Comparison of ENCODE assay signal across 8 mouse cellular contexts in the genomic region with DNA sequence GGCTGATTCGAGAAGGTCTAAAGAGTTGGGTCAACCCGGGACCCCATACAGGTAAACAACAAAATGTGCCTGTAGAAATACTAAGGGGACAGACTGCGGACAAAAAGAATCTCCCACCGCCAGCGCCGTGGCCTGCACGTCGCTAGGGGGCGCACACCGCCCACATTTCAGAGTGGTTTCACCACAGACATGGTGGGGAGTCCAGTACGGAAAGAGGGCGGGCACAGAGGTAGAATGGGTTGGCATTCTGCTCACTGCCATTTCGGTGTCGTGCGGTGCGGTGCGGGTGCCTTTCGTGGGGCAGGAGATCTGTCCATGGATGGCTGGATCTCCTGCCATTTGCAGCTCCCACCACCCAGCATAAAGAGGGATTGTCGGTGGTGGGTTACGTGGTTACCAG. TPM values are rescaled to one million over a fixed set of nuclear protein-coding genes. Genes with fewer than 3 reads are reported as not detected.
DNase-seq lines count a peak whose midpoint lies in the region; ATAC-seq and TF ChIP-seq lines count a peak whose summit lies in the region.

No protein-coding gene starts in this region.

- peaks cover 56% of the 10 kb centered on the region for H3K36me3 ChIP-seq in forebrain, embryonic 10.5 days (replicated peaks)
- H3K36me3 ChIP-seq in heart, embryonic 15.5 days, result peaks cover 28% of the 10 kb centered on the region
- H3K36me3 ChIP-seq in liver, embryonic 14.5 days (replicated peaks; ENCODE audit: control insufficient read depth, insufficient read depth, low read depth), result no peaks in the 10 kb centered on the region
- no peaks in the 10 kb centered on the region for H3K36me3 ChIP-seq in stomach, embryonic 15.5 days

- peaks cover 7% of the 10 kb centered on the region for H3K4me1 ChIP-seq in brown adipose tissue, adult 24 weeks (ENCODE audit: control insufficient read depth, insufficient read depth, insufficient read length, low read length)
- peaks cover 64% of the 10 kb centered on the region for H3K4me1 ChIP-seq in forebrain, embryonic 10.5 days
- peaks cover 47% of the 10 kb centered on the region for H3K4me1 ChIP-seq in heart, embryonic 15.5 days (replicated peaks)
- H3K4me1 ChIP-seq in liver, embryonic 14.5 days (replicated peaks; ENCODE audit: control insufficient read depth in 2 of 2, insufficient read depth in 2 of 2, low read length in 1 of 2), result no peaks in the 10 kb centered on the region
- H3K4me1 ChIP-seq in stomach, embryonic 15.5 days, result peaks cover 22% of the 10 kb centered on the region

- peak overlapping the region; percentile 87 for H3K4me2 ChIP-seq in heart, embryonic 15.5 days
- peak overlapping the region; percentile 63 for H3K4me2 ChIP-seq in liver, embryonic 14.5 days (ENCODE audit: low read depth)
- peak overlapping the region; percentile 98 for H3K4me2 ChIP-seq in stomach, embryonic 15.5 days

- no peak for TF ChIP-seq EP300 in liver, embryonic 14.5 days (IDR thresholded peaks at IDR 0.05; ENCODE audit: low read depth)

- no peaks in the 10 kb centered on the region for H3K9me3 ChIP-seq in forebrain, embryonic 10.5 days
- no peaks in the 10 kb centered on the region for H3K9me3 ChIP-seq in heart, embryonic 15.5 days (replicated peaks)
- H3K9me3 ChIP-seq in liver, embryonic 14.5 days (ENCODE audit: control insufficient read depth, low read length), result no peaks in the 10 kb centered on the region
- H3K9me3 ChIP-seq in stomach, embryonic 15.5 days, result no peaks in the 10 kb centered on the region

- peak; percentile 95 for TF ChIP-seq CTCF in liver, embryonic 14.5 days (IDR thresholded peaks at IDR 0.05; ENCODE audit: low read depth)

- H3K27ac ChIP-seq in brown adipose tissue, adult 24 weeks (replicated peaks; ENCODE audit: low read depth, low read length), result 0 out of 2 replicates have a peak overlapping the region, but pooled peaks have one; percentile 25
- H3K27ac ChIP-seq in forebrain, embryonic 10.5 days, result peak overlapping the region; percentile 99
- peak overlapping the region; percentile 92; the same call in 1 of the 2 replicates for H3K27ac ChIP-seq in heart, embryonic 15.5 days
- no peak overlapping the region for H3K27ac ChIP-seq in liver, embryonic 14.5 days
- H3K27ac ChIP-seq in stomach, embryonic 15.5 days, result no peak overlapping the region

- H3K27me3 ChIP-seq in forebrain, embryonic 10.5 days (ENCODE audit: poor library complexity, severe bottlenecking), result peaks cover 23% of the 10 kb centered on the region; the same call in 1 of the 2 replicates
- H3K27me3 ChIP-seq in heart, embryonic 15.5 days, result no peaks in the 10 kb centered on the region
- H3K27me3 ChIP-seq in liver, embryonic 14.5 days (ENCODE audit: control insufficient read depth, insufficient read depth, low read length), result peaks cover 51% of the 10 kb centered on the region
- peaks cover 8% of the 10 kb centered on the region; the same call in 1 of the 2 replicates for H3K27me3 ChIP-seq in stomach, embryonic 15.5 days (replicated peaks)

- peak; percentile 74 for DNase-seq in CD4-positive helper T cell, adult 2 months (ENCODE audit: low read depth, low spot score)
- peak; percentile 89 for DNase-seq in forebrain, embryonic 10.5 days (ENCODE audit: extremely low spot score, low spot score)
- peak; percentile 91 for DNase-seq in kidney, postnatal 25 days
- peak; percentile 37 to 52 (median 47) for DNase-seq in liver, embryonic 14.5 days (ENCODE audit: low read depth in 3 of 3, low spot score in 3 of 3)
- peak; percentile 90 for DNase-seq in neural tube, embryonic 10.5 days (ENCODE audit: extremely low spot score, low spot score)

- peak overlapping the region; percentile 85 for H3K4me3 ChIP-seq in brown adipose tissue, adult 24 weeks (ENCODE audit: insufficient read depth, low read depth, low read length)
- peak overlapping the region; percentile 88 for H3K4me3 ChIP-seq in forebrain, embryonic 10.5 days
- H3K4me3 ChIP-seq in heart, embryonic 15.5 days, result peak overlapping the region; percentile 72
- H3K4me3 ChIP-seq in liver, embryonic 14.5 days (ENCODE audit: insufficient read depth in 1 of 2, low read depth in 2 of 2, low read length in 2 of 2), result peak overlapping the region; percentile 46 to 47
- H3K4me3 ChIP-seq in stomach, embryonic 15.5 days (replicated peaks), result peak overlapping the region; percentile 50

- H3K9ac ChIP-seq in heart, embryonic 15.5 days, result peak overlapping the region; percentile 73
- no peak overlapping the region for H3K9ac ChIP-seq in liver, embryonic 14.5 days (replicated peaks)
- H3K9ac ChIP-seq in stomach, embryonic 15.5 days, result peak overlapping the region; percentile 24; the same call in 1 of the 2 replicates

- WGBS in forebrain, embryonic 10.5 days, result 4% methylated on average over 20 of the region's 20 CpGs
- 3% methylated on average over 20 of the region's 20 CpGs for WGBS in heart, embryonic 15.5 days
- under 1% methylated on average over 20 of the region's 20 CpGs for WGBS in liver, embryonic 14.5 days (ENCODE audit: insufficient replicate concordance)
- WGBS in stomach, embryonic 15.5 days, result 2% methylated on average over 20 of the region's 20 CpGs

- no peak for ATAC-seq in heart, embryonic 15.5 days (replicated peaks; ENCODE audit: insufficient number of reproducible peaks, insufficient read depth, low FRiP score, low read depth)
- peak; percentile 27; the same call in 1 of the 2 replicates for ATAC-seq in liver, embryonic 14.5 days (ENCODE audit: insufficient read depth)
- ATAC-seq in stomach, embryonic 15.5 days (ENCODE audit: insufficient read depth, low FRiP score, low read depth), result no peak; the same call in 1 of the 2 replicates

RNA-seq across cellular contexts. Expression of a gene that starts 2.2 kb away (rescaled TPM):
- polyA plus RNA-seq in brown adipose tissue, adult 24 weeks (2012; ENCODE audit: insufficient read depth, insufficient read length, missing spikeins), result 5.2 and 5.4 TPM in 2 replicates
- 233 and 246 TPM in 2 replicates for polyA plus RNA-seq in forebrain, embryonic 10.5 days (2016; fragmentation: Nextera tagmentation; extraction: Ambion mirVana)
- polyA plus RNA-seq in heart, embryonic 15.5 days (2015; fragmentation: Nextera tagmentation; extraction: Ambion mirVana), result 57.2 and 57.4 TPM in 2 replicates
- 14.6 and 16.7 TPM in 2 replicates for polyA plus RNA-seq in liver, embryonic 14.5 days (2012; rRNA removed)
- 25.4 and 27.7 TPM in 2 replicates for polyA plus RNA-seq in liver, embryonic 14.5 days (2014; fragmentation: Nextera tagmentation; extraction: Ambion mirVana)
- polyA plus RNA-seq in stomach, embryonic 15.5 days (2015; fragmentation: Nextera tagmentation; extraction: Ambion mirVana), result 62.3 and 76.9 TPM in 2 replicates

RNA-seq across cellular contexts. Expression of a gene that starts 22.6 kb away (rescaled TPM):
- 20.4 and 20.7 TPM in 2 replicates for polyA plus RNA-seq in brown adipose tissue, adult 24 weeks (2012; ENCODE audit: insufficient read depth, insufficient read length, missing spikeins)
- polyA plus RNA-seq in forebrain, embryonic 10.5 days (2016; fragmentation: Nextera tagmentation; extraction: Ambion mirVana), result 24.6 and 26.7 TPM in 2 replicates
- polyA plus RNA-seq in heart, embryonic 15.5 days (2015; fragmentation: Nextera tagmentation; extraction: Ambion mirVana), result 19.8 and 21.6 TPM in 2 replicates
- polyA plus RNA-seq in liver, embryonic 14.5 days (2012; rRNA removed), result 6.9 and 11.7 TPM in 2 replicates
- polyA plus RNA-seq in liver, embryonic 14.5 days (2014; fragmentation: Nextera tagmentation; extraction: Ambion mirVana), result 6.4 and 6.7 TPM in 2 replicates
- polyA plus RNA-seq in stomach, embryonic 15.5 days (2015; fragmentation: Nextera tagmentation; extraction: Ambion mirVana), result 24.2 and 24.6 TPM in 2 replicates

RNA-seq across cellular contexts. Expression of a gene that starts 41.2 kb away (rescaled TPM):
- not detected in 2 replicates for polyA plus RNA-seq in brown adipose tissue, adult 24 weeks (2012; ENCODE audit: insufficient read depth, insufficient read length, missing spikeins)
- polyA plus RNA-seq in forebrain, embryonic 10.5 days (2016; fragmentation: Nextera tagmentation; extraction: Ambion mirVana), result 60.7 and 78.7 TPM in 2 replicates
- 0.11 TPM in 1 of 2 replicates, not detected in the other for polyA plus RNA-seq in heart, embryonic 15.5 days (2015; fragmentation: Nextera tagmentation; extraction: Ambion mirVana)
- 0.02 and 0.09 TPM in 2 replicates for polyA plus RNA-seq in liver, embryonic 14.5 days (2012; rRNA removed)
- polyA plus RNA-seq in liver, embryonic 14.5 days (2014; fragmentation: Nextera tagmentation; extraction: Ambion mirVana), result not detected in 2 replicates
- 0.09 and 0.21 TPM in 2 replicates for polyA plus RNA-seq in stomach, embryonic 15.5 days (2015; fragmentation: Nextera tagmentation; extraction: Ambion mirVana)

Comparison
In these comparisons a context has a peak if more than half of its experiments do, and no peak if none do; other contexts are left out.
1. H3K27ac ChIP-seq: peak in brown adipose tissue, adult 24 weeks (single experiment), forebrain, embryonic 10.5 days (single experiment) and heart, embryonic 15.5 days (single experiment); none in liver, embryonic 14.5 days (single experiment) and stomach, embryonic 15.5 days (single experiment).
2. RNA of a gene that starts 41.2 kb away (polyA plus RNA-seq): 60.7 to 78.7 TPM in forebrain, embryonic 10.5 days; 0.09 to 0.21 TPM in stomach, embryonic 15.5 days, 0.02 to 0.09 TPM in liver, embryonic 14.5 days, not detected in brown adipose tissue, adult 24 weeks and 0.11 TPM in heart, embryonic 15.5 days; every median in the first group is over 10 times any median in the second.
3. Peak in every context shown above with its lines, with median percentiles within 50 percentile points of each other: DNase-seq, H3K4me3 ChIP-seq and H3K4me2 ChIP-seq.